Comparison of ENCODE assay signal across 7 mouse cellular contexts in the genomic region with DNA sequence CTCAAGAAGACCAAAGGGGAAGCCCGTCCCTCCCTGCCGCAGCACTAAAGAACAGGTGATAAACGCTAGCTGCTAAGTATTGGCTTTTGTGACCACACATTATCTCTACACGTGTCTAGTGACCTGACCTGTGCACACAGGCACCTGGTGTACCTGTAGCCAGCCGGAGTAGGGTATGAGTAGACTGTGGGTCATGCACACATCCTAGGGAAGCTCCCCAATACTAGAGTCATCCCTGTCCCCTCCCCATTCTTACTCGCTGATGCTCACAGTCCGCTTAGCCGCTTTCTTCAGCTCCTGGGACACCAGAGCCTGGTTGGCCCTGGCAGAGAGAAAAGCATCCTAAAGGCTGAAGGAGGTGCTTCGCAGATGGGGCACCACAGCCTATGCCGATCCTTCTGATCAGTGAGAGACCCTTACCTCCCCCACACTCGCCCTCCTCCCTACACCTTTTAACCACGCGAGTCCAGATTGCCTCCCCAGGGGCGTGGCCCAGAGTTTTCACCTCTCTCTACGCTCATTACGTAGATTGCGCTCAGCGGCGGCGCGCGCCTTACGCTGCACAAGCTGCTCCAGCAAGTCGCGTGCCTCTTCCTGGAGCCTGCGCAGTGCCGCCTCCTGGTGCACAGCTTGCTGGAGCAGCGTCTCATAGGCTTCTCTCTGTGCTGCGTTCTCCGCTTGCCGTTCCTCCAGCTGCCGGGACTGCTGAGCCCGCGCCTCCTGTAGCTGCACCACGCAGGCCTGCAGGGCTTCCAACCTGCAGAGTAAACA. TPM values are rescaled to one million over a fixed set of nuclear protein-coding genes. Genes with fewer than 3 reads are reported as not detected.
DNase-seq lines count a peak whose midpoint lies in the region; ATAC-seq and TF ChIP-seq lines count a peak whose summit lies in the region.

No protein-coding gene starts in this region.

- intact Hi-C loops in heart, postnatal 36 days (cut with DNase I): no loop called here

- 0 out of 2 replicates have a peak, but pooled peaks cover 10% of the 10 kb centered on the region for H3K36me3 ChIP-seq in embryonic facial prominence, embryonic 14.5 days (ENCODE audit: control insufficient read depth, insufficient read depth, low read length)
- H3K36me3 ChIP-seq in liver, embryonic 15.5 days (replicated peaks): 0 out of 2 replicates have a peak, but pooled peaks cover 2% of the 10 kb centered on the region
- H3K36me3 ChIP-seq in neural tube, embryonic 12.5 days: no peaks in the 10 kb centered on the region; the same call in 1 of the 2 replicates
- no peaks in the 10 kb centered on the region; the same call in 1 of the 2 replicates for H3K36me3 ChIP-seq in thymus, adult 2 months (ENCODE audit: control insufficient read depth, insufficient read depth, low read length)

- peaks cover 11% of the 10 kb centered on the region; the same call in 1 of the 2 replicates for H3K4me1 ChIP-seq in embryonic facial prominence, embryonic 14.5 days (ENCODE audit: control insufficient read depth, insufficient read depth, low read length)
- peaks cover 26% of the 10 kb centered on the region for H3K4me1 ChIP-seq in liver, embryonic 15.5 days (replicated peaks)
- H3K4me1 ChIP-seq in neural tube, embryonic 12.5 days: peaks cover 17% of the 10 kb centered on the region
- H3K4me1 ChIP-seq in thymus, adult 2 months (replicated peaks; ENCODE audit: control insufficient read depth, insufficient read depth, low read length): peaks cover 20% of the 10 kb centered on the region

- H3K27ac ChIP-seq in embryonic facial prominence, embryonic 14.5 days (replicated peaks; ENCODE audit: low read depth, low read length): no peak overlapping the region
- H3K27ac ChIP-seq in liver, embryonic 15.5 days (replicated peaks): no peak overlapping the region
- no peak overlapping the region for H3K27ac ChIP-seq in neural tube, embryonic 12.5 days
- H3K27ac ChIP-seq in thymus, adult 2 months (ENCODE audit: control insufficient read depth, insufficient read depth, low read length): no peak overlapping the region

- H3K9me3 ChIP-seq in embryonic facial prominence, embryonic 14.5 days (ENCODE audit: control insufficient read depth, low read length): no peaks in the 10 kb centered on the region
- H3K9me3 ChIP-seq in liver, embryonic 15.5 days (replicated peaks): no peaks in the 10 kb centered on the region
- H3K9me3 ChIP-seq in neural tube, embryonic 12.5 days: no peaks in the 10 kb centered on the region

- peak; percentile 95 for DNase-seq in embryonic facial prominence, embryonic 14.5 days (ENCODE audit: low spot score)
- DNase-seq in heart, postnatal 36 days: peak; percentile 39 to 41
- peak; percentile 83 to 90 for DNase-seq in layer of hippocampus, adult 18-20 months (ENCODE audit: low spot score in 2 of 2)
- DNase-seq in thymus, adult 2 months: peak; percentile 71

- H3K4me3 ChIP-seq in embryonic facial prominence, embryonic 14.5 days (ENCODE audit: low read depth, low read length): peak overlapping the region; percentile 34
- H3K4me3 ChIP-seq in liver, embryonic 15.5 days (replicated peaks): peak overlapping the region; percentile 10; the same call in 1 of the 2 replicates
- H3K4me3 ChIP-seq in neural tube, embryonic 12.5 days: peak overlapping the region; percentile 27
- H3K4me3 ChIP-seq in thymus, adult 2 months (ENCODE audit: control insufficient read depth, insufficient read depth, low read length): no peak overlapping the region

- peak overlapping the region; percentile 52 for H3K9ac ChIP-seq in embryonic facial prominence, embryonic 14.5 days (ENCODE audit: low read depth, low read length)
- no peak overlapping the region for H3K9ac ChIP-seq in liver, embryonic 15.5 days
- H3K9ac ChIP-seq in neural tube, embryonic 12.5 days: peak overlapping the region; percentile 56

- H3K4me2 ChIP-seq in embryonic facial prominence, embryonic 14.5 days (ENCODE audit: low read depth, low read length): peak overlapping the region; percentile 68
- peak overlapping the region; percentile 53 for H3K4me2 ChIP-seq in liver, embryonic 15.5 days
- peak overlapping the region; percentile 73 for H3K4me2 ChIP-seq in neural tube, embryonic 12.5 days (replicated peaks)

- whole genome bisulfite sequencing in embryonic facial prominence, embryonic 14.5 days: 11% methylated on average over 35 of the region's 35 CpGs
- whole genome bisulfite sequencing in liver, embryonic 15.5 days (ENCODE audit: insufficient replicate concordance): 20% methylated on average over 35 of the region's 35 CpGs
- WGBS in neural tube, embryonic 12.5 days: 10% methylated on average over 35 of the region's 35 CpGs
- 59% methylated on average over 35 of the region's 35 CpGs for WGBS in thymus, adult 2 months

- TF ChIP-seq CTCF in thymus, adult 2 months (IDR thresholded peaks at IDR 0.05; ENCODE audit: borderline replicate concordance, control insufficient read depth, extremely low read depth, insufficient read depth, low read length, poor library complexity): no peak

- peaks cover 6% of the 10 kb centered on the region; the same call in 1 of the 2 replicates for H3K27me3 ChIP-seq in embryonic facial prominence, embryonic 14.5 days (replicated peaks; ENCODE audit: control insufficient read depth, insufficient read depth, low read length)
- peaks cover 44% of the 10 kb centered on the region for H3K27me3 ChIP-seq in liver, embryonic 15.5 days
- peaks cover 35% of the 10 kb centered on the region for H3K27me3 ChIP-seq in neural tube, embryonic 12.5 days (replicated peaks)
- H3K27me3 ChIP-seq in thymus, adult 2 months (ENCODE audit: control insufficient read depth, insufficient read depth, low read length): no peaks in the 10 kb centered on the region

- peak; percentile 60 for ATAC-seq in cerebellum, adult (ENCODE audit: insufficient number of reproducible peaks, low FRiP score, low TSS enrichment)
- peak; percentile 90 for ATAC-seq in embryonic facial prominence, embryonic 14.5 days (ENCODE audit: low read depth)
- no peak for ATAC-seq in liver, embryonic 15.5 days (ENCODE audit: insufficient read depth)
- peak; percentile 84 for ATAC-seq in neural tube, embryonic 12.5 days (ENCODE audit: low FRiP score, low read depth)

- peak; percentile 35; the same call in 1 of the 2 replicates for TF ChIP-seq POLR2A in thymus, adult 2 months (IDR thresholded peaks at IDR 0.05; ENCODE audit: control insufficient read depth, extremely low read depth, insufficient read depth, low read length, poor library complexity)

RNA-seq across cellular contexts. Expression of a gene that starts 5.6 kb away (rescaled TPM):
- polyA plus RNA-seq in embryonic facial prominence, embryonic 14.5 days (2014; fragmentation: Nextera tagmentation; extraction: Ambion mirVana): 9.7 and 10.5 TPM in 2 replicates
- total RNA-seq in heart, postnatal 36 days (2021): 10 to 100 TPM in 1 of 2 experiments, 1 to 10 TPM in 1; 8.6 to 12.7 TPM
- 10 to 100 TPM; 39.4 to 39.6 TPM for total RNA-seq in layer of hippocampus, adult 18-20 months (2021)
- 5.2 and 5.9 TPM in 2 replicates for polyA plus RNA-seq in liver, embryonic 15.5 days (2015; fragmentation: Nextera tagmentation; extraction: Ambion mirVana)
- 16.8 and 17.8 TPM in 2 replicates for polyA plus RNA-seq in neural tube, embryonic 12.5 days (2016; fragmentation: Nextera tagmentation; extraction: Ambion mirVana)
- polyA plus RNA-seq in thymus, adult 2 months (2012; rRNA removed): 76.9 and 89.9 TPM in 2 replicates

RNA-seq across cellular contexts. Expression of a gene that starts 20.4 kb away (rescaled TPM):
- 21.2 and 21.5 TPM in 2 replicates for polyA plus RNA-seq in embryonic facial prominence, embryonic 14.5 days (2014; fragmentation: Nextera tagmentation; extraction: Ambion mirVana)
- 10 to 100 TPM; 48.3 to 61.3 TPM for total RNA-seq in heart, postnatal 36 days (2021)
- 10 to 100 TPM; 26.2 to 29.7 TPM for total RNA-seq in layer of hippocampus, adult 18-20 months (2021)
- 122 and 143 TPM in 2 replicates for polyA plus RNA-seq in liver, embryonic 15.5 days (2015; fragmentation: Nextera tagmentation; extraction: Ambion mirVana)
- 8.2 and 12.1 TPM in 2 replicates for polyA plus RNA-seq in neural tube, embryonic 12.5 days (2016; fragmentation: Nextera tagmentation; extraction: Ambion mirVana)
- 25.4 and 31.4 TPM in 2 replicates for polyA plus RNA-seq in thymus, adult 2 months (2012; rRNA removed)

RNA-seq across cellular contexts. Expression of a gene that starts 51.4 kb away (rescaled TPM):
- polyA plus RNA-seq in embryonic facial prominence, embryonic 14.5 days (2014; fragmentation: Nextera tagmentation; extraction: Ambion mirVana): 75.5 and 82.3 TPM in 2 replicates
- total RNA-seq in heart, postnatal 36 days (2021): 10 to 100 TPM; 28.7 to 33.9 TPM
- total RNA-seq in layer of hippocampus, adult 18-20 months (2021): 10 to 100 TPM; 15.4 to 18.0 TPM
- polyA plus RNA-seq in liver, embryonic 15.5 days (2015; fragmentation: Nextera tagmentation; extraction: Ambion mirVana): 14.5 and 19.8 TPM in 2 replicates
- polyA plus RNA-seq in neural tube, embryonic 12.5 days (2016; fragmentation: Nextera tagmentation; extraction: Ambion mirVana): 8.9 and 13.7 TPM in 2 replicates
- 190 and 225 TPM in 2 replicates for polyA plus RNA-seq in thymus, adult 2 months (2012; rRNA removed)

Comparison
In these comparisons a context has a peak if more than half of its experiments do, and no peak if none do; other contexts are left out.
1. DNase-seq: peak in every context shown above with its lines; median percentile 95 in embryonic facial prominence, embryonic 14.5 days; 86 in layer of hippocampus, adult 18-20 months; 71 in thymus, adult 2 months; 40 in heart, postnatal 36 days.